Mouse (Mus musculus) brain, embryonic 14.5 days (tissue): ENCODE measurements around the gene Rab1a.

Source experiments
- CTCF ChIP-seq: fragments of 200-500 bp; IDR thresholded peaks from 2 replicates; pipeline ENCODE4 v1.5.1; 2012; ENCODE audit warnings: inconsistent platforms, mild to moderate bottlenecking, moderate library complexity, borderline replicate concordance; ENCODE audit not compliant: insufficient read depth, insufficient read length; ENCODE audit errors: extremely low read depth
- POLR2A ChIP-seq: fragments of 200-500 bp; IDR thresholded peaks from 2 replicates; pipeline ENCODE4 v1.6.1; 2012; ENCODE audit warnings: mild to moderate bottlenecking, inconsistent platforms, borderline replicate concordance; ENCODE audit not compliant: poor library complexity, insufficient read depth, insufficient read length, severe bottlenecking; ENCODE audit errors: extremely low read depth

DNA sequence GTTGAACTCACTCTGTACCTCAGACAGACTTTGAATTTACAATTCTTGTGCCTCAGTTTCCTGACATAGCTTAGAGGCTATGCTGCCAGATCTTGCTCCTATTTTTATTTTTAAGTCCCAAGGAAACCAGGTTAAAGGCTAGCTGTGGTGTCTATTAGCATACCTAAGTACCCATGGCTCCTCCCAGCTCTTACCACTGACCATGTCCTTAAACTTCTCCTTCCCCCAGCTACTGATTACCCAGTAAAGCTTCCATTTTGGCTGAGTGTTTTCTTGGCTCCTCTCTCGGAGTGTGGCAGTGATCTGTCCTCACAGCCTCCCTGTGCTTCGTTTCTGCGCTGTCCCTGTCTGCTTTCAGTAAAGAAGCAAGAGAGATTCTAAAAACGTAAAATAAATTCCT, 35.2 kb upstream of the Rab1a start:
- no peak for TF ChIP-seq CTCF
- TF ChIP-seq POLR2A = no peak
